Mouse (Mus musculus) megakaryocyte, embryonic 14.5 days (primary cell): ENCODE data around the gene Olfr187.

Experiments
- FLI1 ChIP-seq: IDR thresholded peaks from 2 replicates; pipeline ENCODE4 v1.6.1; 2012; ENCODE audit warnings: low read length, inconsistent platforms, mixed read lengths
- GATA1 ChIP-seq: IDR thresholded peaks from 3 replicates; pipeline ENCODE4 v1.6.1; 2012; ENCODE audit warnings: mixed read lengths, low read length, inconsistent platforms, borderline replicate concordance

- TF ChIP-seq GATA1 = no peak
- no peak for TF ChIP-seq FLI1
Measured at GRCm38 (mm10) chr16:59047579-59047978, 8.0 kb upstream of the Olfr187 start.
